Mouse (Mus musculus) forebrain, embryonic 16.5 days (tissue): ENCODE data around the gene Tmem14c. TPM values are rescaled to one million over a fixed set of nuclear protein-coding genes. Genes with fewer than 3 reads are reported as not detected.
A peak's percentile ranks its signal among the peaks of the same experiment; 100 is the strongest.
"Not testable (repeated sequence)": the region's sequence is repeated elsewhere in the genome, so short reads cannot be mapped to it uniquely, and the experiment has no call there.

Experiments used
- ATAC-seq: fragments of 200-750 bp; cut with Nextera tagmentation; 2 replicates; pipeline ENCODE4 v1.8.0; 2017; ENCODE audit warnings: mild to moderate bottlenecking, moderate library complexity
- H3K27ac ChIP-seq: fragments of 300-500 bp; sonication (generic); 2 replicates; pipeline ENCODE4 v1.5.1; 2014; ENCODE audit warnings: low read length, control low read depth
- H3K27me3 ChIP-seq: fragments of 300-500 bp; sonication (generic); replicated peaks from 2 replicates; pipeline ENCODE4 v1.6.1; 2014; ENCODE audit warnings: low read length; ENCODE audit not compliant: control insufficient read depth, insufficient read depth
- H3K36me3 ChIP-seq: fragments of 300-500 bp; sonication (generic); 2 replicates; pipeline ENCODE4 v1.6.1; 2014; ENCODE audit not compliant: control insufficient read depth, insufficient read depth
- H3K4me1 ChIP-seq: fragments of 300-500 bp; sonication (generic); replicated peaks from 2 replicates; pipeline ENCODE4 v1.6.1; 2014; ENCODE audit warnings: low read length; ENCODE audit not compliant: control insufficient read depth, insufficient read depth
- H3K4me2 ChIP-seq: fragments of 300-500 bp; sonication (generic); 2 replicates; pipeline ENCODE4 v1.6.1; 2014; ENCODE audit warnings: mild to moderate bottlenecking, low read length, control low read depth
- H3K4me3 ChIP-seq: fragments of 300-500 bp; sonication (generic); replicated peaks from 2 replicates; pipeline ENCODE4 v1.5.1; 2014; ENCODE audit warnings: mild to moderate bottlenecking, low read length, control low read depth
- H3K9ac ChIP-seq: fragments of 300-500 bp; sonication (generic); replicated peaks from 2 replicates; pipeline ENCODE4 v1.6.1; 2014; ENCODE audit warnings: low read depth, low read length, control low read depth
- H3K9me3 ChIP-seq: fragments of 300-500 bp; sonication (generic); 2 replicates; pipeline ENCODE4 v1.6.1; 2016; ENCODE audit warnings: low read length; ENCODE audit not compliant: control insufficient read depth
- WGBS: fragments of 180-500 bp; shearing (Covaris S2); extraction: QIAGEN DNeasy Blood & Tissue Kit; methylation state at CpG from one replicate; pipeline ENCODE4 v1.1.7; 2014; 5-methylcytosine and 5-hydroxymethylcytosine counted together
- polyA plus RNA-seq: library from polyadenylated mRNA; unstranded; fragments of >200 nt; fragmentation: Nextera tagmentation; extraction: Ambion mirVana; gene quantifications from 2 replicates; pipeline ENCODE4 v1.2.1, GENCODE M21; 2015

The Tmem14c gene
- polyA plus RNA-seq, 1 experiment from 2014 or later = 113 TPM

- WGBS = 50% methylated on average over 2 of the region's 2 CpGs
- Histone ChIP-seq H3K36me3 (no peaks in the 10 kb centered on the region), H3K4me1 (no peaks in the 10 kb centered on the region), H3K9me3 (no peaks in the 10 kb centered on the region), H3K9ac (no peak overlapping the region), H3K27me3 (no peaks in the 10 kb centered on the region), H3K4me3 (no peak overlapping the region), H3K4me2 (no peak overlapping the region), H3K27ac (no peak overlapping the region)
- no peak for ATAC-seq
Observed at GRCm38 (mm10) chr13:40979321-40979720, 36.8 kb upstream of the Tmem14c start.

DNA sequence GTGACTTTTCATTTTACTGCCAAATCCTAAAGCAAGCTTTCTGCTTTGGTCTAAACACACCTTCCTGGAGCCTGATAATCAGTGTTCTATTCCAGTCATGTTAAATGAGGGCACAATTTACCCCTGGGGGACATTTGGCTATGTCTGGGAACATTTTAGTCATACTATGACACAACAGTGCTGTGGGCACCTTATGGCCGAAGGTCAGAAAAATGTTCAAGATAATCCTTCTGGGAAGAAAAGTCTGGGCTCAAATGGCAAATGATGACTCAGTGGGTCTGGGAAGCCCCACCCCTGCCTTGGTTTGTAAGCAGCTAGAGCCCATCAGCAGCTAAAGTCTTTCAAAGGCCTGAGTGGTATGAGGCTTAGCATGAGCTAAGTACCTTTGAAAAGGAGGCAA, 33.3 kb upstream of the Tmem14c start:
- H3K9ac ChIP-seq = no peak overlapping the region
- H3K4me3 ChIP-seq = no peak overlapping the region
- H3K4me1 ChIP-seq = no peaks in the 10 kb centered on the region
- ATAC-seq = no peak
- no peaks in the 10 kb centered on the region for H3K27me3 ChIP-seq
- 77% methylated on average over 1 of the region's 1 CpGs for WGBS
- no peaks in the 10 kb centered on the region for H3K36me3 ChIP-seq
- no peak overlapping the region for H3K4me2 ChIP-seq
- no peaks in the 10 kb centered on the region for H3K9me3 ChIP-seq
- no peak overlapping the region for H3K27ac ChIP-seq

GRCm38 (mm10) chr13:40986081-40986480, 30.0 kb upstream of the Tmem14c start:
- no peak for ATAC-seq
- Histone ChIP-seq H3K4me2 (no peak overlapping the region), H3K9ac (no peak overlapping the region), H3K27ac (no peak overlapping the region), H3K27me3 (no peaks in the 10 kb centered on the region), H3K9me3 (no peaks in the 10 kb centered on the region), H3K4me3 (no peak overlapping the region), H3K36me3 (no peaks in the 10 kb centered on the region), H3K4me1 (no peaks in the 10 kb centered on the region)
- WGBS = 94% methylated on average over 5 of the region's 5 CpGs

DNA sequence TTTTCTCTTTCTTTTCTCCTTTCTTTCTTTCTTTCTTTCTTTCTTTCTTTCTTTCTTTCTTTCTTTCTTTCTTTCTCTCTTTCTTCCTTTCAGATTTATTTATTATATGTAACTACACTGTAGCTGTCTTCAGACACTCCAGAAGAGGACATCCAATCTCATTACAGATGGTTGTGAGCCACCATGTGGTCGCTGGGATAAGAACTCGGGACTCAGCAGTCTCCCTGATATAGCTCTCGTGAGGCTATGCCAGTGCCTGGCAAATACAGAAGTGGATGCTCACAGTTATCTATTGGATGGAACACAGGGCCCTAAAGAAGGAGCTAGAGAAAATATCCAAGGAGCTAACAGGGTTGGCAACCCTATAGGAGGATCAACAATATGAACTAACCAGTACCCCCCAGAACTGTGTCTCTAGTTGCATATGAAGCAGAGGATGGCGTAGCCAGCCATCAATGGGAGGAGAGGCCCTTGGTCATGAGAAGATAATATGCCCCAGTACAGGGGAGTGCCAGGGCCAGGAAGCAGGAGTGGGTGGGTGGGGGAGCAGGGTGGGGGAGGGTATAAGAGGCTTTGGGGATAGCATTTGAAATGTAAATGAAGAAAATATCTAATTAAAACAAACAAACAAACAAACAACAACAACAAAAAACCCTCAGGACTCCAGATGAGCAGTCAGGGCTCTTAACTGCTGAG, 28.3 kb upstream of the Tmem14c start:
- H3K36me3 ChIP-seq, H3K9me3 ChIP-seq, H3K27me3 ChIP-seq, H3K4me1 ChIP-seq, H3K9ac ChIP-seq, H3K4me2 ChIP-seq, H3K27ac ChIP-seq, H3K4me3 ChIP-seq, ATAC-seq: not testable (repeated sequence)
- 69% methylated on average over 4 of the region's 4 CpGs for WGBS

DNA sequence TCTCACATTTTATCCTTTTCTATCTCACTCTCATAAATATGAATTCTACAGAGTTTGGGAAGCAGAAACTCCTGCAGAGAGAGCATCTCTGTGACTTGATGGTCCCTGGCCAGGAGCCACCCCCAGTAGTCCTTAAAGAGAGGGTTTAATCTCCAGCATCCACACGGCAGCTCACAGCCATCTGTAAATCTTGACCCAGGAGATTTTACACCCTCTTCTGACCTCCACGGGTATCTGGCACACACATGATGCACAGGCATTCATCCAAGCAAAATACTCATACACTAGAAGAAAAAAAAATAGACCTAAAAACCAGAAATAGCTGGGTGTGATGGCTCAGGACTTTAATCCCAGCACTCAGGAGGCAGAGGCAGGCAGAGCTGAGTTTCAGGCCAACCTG, 27.7 kb upstream of the Tmem14c start:
- Histone ChIP-seq H3K4me3 (no peak overlapping the region), H3K9me3 (no peaks in the 10 kb centered on the region), H3K36me3 (no peaks in the 10 kb centered on the region), H3K27me3 (no peaks in the 10 kb centered on the region), H3K4me1 (no peaks in the 10 kb centered on the region), H3K9ac (no peak overlapping the region), H3K27ac (no peak overlapping the region), H3K4me2 (no peak overlapping the region)
- ATAC-seq = no peak
- 82% methylated on average over 2 of the region's 2 CpGs for WGBS

- 2% methylated on average over 8 of the region's 8 CpGs for WGBS
- no peak overlapping the region for H3K27ac ChIP-seq
Observed at GRCm38 (mm10) chr13:40994487-40995263, 21.4 kb upstream of the Tmem14c start.

GRCm38 (mm10) chr13:40998537-40998936, 17.6 kb upstream of the Tmem14c start:
- H3K9me3 ChIP-seq, ATAC-seq, H3K27me3 ChIP-seq, H3K9ac ChIP-seq, H3K27ac ChIP-seq, H3K36me3 ChIP-seq, H3K4me2 ChIP-seq, H3K4me3 ChIP-seq: not testable (repeated sequence)
- WGBS = 83% methylated on average over 5 of the region's 5 CpGs
- peaks cover 14% of the 10 kb centered on the region for H3K4me1 ChIP-seq

More at GRCm38 (mm10) chr13:40994487-40995263, 21.4 kb upstream of the Tmem14c start:
- Histone ChIP-seq H3K9me3 (no peaks in the 10 kb centered on the region), H3K4me1 (0 out of 2 replicates have a peak, but pooled peaks cover 3% of the 10 kb centered on the region), H3K9ac (no peak overlapping the region), H3K4me3 (no peak overlapping the region), H3K36me3 (no peaks in the 10 kb centered on the region), H3K4me2 (0 out of 2 replicates have a peak overlapping the region, but pooled peaks have one; percentile 10), H3K27me3 (no peaks in the 10 kb centered on the region)
- ATAC-seq = peak; percentile 23; the same call in 1 of the 2 replicates

GRCm38 (mm10) chr13:41000140-41000925, 15.8 kb upstream of the Tmem14c start:
- ATAC-seq = peak; percentile 35
- WGBS = 3% methylated on average over 25 of the region's 25 CpGs
- Histone ChIP-seq H3K4me2 (peak overlapping the region; percentile 73), H3K36me3 (no peaks in the 10 kb centered on the region), H3K9ac (peak overlapping the region; percentile 83), H3K9me3 (no peaks in the 10 kb centered on the region), H3K27ac (peak overlapping the region; percentile 98), H3K27me3 (no peaks in the 10 kb centered on the region), H3K4me1 (peaks cover 11% of the 10 kb centered on the region), H3K4me3 (peak overlapping the region; percentile 66)
